Mouse (Mus musculus) monocyte, adult 5-6 weeks (primary cell): ENCODE results near the gene Ctnnbl1. TPM values are rescaled to one million over a fixed set of nuclear protein-coding genes. Genes with fewer than 3 reads are reported as not detected.

Experiments
- ATAC-seq: fragments of 153-309, 156-312 bp; replicated peaks from 2 replicates; pipeline ENCODE4 v1.8.0; 2017; ENCODE audit warnings: mild to moderate bottlenecking; ENCODE audit not compliant: low TSS enrichment, insufficient number of reproducible peaks, severe bottlenecking, poor library complexity, low FRiP score
- total RNA-seq: library from RNA; stranded (forward); fragments of 200-1000, 200-491, 200-594 nt; gene quantifications from 3 replicates; pipeline ENCODE4 v1.2.3, GENCODE M21; 2017

Gene Ctnnbl1
- total RNA-seq, 1 experiment from 2014 or later: 46.5 TPM

DNA sequence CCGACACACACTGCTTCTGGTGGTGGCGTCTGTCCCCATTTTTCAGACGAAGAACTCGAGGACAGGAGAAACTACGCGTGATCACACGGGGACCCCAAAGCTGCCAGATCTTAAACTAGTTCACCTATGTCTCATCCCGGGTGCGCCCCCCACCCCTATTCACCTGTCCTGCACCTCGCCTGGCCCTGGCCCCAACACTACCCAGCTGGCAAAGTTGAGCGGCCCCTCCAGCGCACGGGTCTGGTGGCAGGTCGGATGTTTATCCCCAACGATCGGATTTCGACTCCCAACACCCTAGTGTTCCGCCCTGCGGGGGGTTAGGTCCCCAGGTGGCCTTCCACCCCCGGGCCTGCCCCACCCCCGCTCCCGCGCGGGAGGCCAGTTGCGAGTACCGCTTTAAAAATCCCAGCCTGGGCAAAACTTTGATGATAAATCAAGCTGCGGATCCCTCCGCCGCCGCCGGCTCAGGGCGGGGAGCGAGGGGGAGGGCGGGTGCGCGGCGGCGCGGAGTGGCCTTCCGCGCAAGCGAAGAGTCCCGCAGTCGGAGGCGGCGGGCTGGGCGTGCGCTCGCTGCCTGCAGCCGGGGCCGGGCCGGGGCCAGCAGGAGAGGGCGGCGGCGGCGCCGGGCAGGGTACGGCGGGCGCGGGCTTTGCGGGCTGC is 177.0 kb downstream of the Ctnnbl1 start, which contains the start of gene Vstm2l:
Vstm2l (plus strand) TSS at position 549 of the 660 bp plus-strand sequence.
- no peak for ATAC-seq

DNA sequence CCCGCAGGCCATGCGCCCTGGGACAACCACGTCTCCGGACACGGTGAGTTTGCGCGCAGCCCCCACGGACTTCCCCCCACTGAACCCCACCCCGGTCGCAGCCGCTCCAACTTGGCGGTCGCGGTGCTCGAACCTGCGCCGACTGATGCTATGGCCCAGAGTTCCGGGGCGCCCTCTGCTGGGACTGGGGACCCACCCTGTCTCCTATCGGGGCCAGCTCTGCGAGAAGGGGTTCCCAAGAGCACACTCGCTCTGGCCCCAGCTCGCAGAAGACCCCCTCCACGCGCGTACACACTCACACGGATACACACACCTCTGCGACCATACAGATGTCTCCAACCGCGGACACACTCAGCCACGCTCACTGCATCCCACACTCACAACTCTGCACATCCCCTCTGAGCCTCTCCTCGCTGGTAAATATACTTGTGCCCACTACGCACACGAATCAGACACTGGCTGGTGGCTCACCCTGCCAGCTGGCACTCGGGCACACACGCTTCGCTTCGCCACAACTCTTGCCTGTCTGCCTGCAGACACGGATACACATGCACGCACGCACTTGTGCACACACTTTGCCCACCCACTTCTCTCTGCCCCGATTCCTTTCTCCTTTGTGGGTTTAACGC is 177.8 kb downstream of the Ctnnbl1 start:
- no peak for ATAC-seq

DNA sequence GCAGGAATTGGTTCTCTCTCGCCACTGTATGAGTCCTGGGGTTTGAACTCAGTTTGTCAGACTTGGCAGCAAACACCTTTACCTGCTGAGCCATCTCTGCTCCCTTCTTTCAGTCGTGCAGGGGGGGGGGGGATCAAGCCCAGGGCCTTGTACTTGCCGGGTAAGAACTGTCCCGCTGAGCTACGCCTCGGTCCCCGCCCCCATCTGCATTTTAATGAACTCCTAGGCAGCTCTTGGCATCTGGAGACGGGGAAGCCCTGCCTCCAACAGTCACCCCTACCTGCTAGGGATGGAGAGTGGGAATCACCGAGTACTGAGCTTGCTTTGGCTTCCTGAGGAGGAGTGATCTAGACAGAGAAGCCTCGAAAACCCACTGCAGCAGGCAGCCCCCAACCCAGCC is 181.3 kb downstream of the Ctnnbl1 start:
- no peak for ATAC-seq

DNA sequence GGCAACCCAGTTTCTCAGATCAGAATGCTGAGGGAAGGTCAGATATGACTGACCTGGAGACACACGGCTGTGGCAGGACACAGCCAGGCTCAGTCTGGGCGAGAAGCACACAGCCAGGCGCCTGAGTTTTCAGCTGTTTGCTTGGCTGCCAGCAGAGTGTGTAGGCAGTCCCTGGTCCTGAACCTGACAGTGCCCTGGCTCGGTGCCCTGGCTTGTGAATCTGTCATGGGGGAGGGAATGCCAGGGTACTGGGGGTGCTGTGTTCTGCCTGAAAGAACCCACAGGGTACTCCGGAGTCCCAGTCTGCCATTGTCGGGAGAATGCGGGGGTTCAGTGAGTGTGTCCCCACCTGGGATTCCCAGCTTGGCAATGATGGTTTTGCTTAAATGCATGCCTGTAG is 184.3 kb downstream of the Ctnnbl1 start:
- no peak for ATAC-seq

DNA sequence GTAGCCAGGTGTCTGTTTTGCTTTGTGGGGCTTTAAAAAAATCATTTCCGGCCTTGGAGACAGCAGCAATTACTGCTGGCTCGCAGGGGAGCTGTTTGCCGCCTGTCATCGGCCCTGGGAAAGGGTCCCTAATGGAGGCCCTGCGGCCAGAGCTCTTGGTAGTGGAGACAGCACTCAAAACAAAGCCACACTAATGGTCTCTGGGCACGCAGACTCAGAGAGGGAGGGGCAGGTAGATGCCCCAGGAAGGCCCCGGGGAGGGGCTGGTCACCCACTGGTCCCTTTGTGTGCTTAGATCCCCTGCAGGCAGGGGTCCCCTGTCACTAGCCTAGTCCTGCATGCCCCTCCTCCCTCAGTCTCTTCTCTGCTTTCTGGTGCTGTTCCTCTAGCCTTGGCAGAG is 186.2 kb downstream of the Ctnnbl1 start:
- no peak for ATAC-seq

DNA sequence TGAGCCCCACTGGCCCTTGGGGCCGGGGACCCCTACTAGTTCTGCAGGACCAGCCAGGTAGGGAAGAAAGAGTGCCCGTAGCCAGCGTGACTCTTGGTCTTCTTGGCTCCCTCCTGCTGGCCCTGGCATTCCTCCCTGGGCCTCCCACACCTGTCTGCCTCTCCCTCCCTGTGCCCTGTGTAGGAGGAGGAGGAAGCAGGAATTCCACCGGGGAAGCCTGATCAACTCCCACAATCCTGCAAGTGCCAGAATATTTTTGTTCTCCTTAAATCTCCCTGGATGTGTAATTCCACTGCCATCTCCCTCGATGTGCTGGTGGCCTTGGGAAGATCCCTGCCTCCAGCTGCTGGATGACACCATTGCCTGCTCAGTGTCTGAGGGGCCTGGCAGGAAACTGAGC is 187.3 kb downstream of the Ctnnbl1 start:
- ATAC-seq: no peak

DNA sequence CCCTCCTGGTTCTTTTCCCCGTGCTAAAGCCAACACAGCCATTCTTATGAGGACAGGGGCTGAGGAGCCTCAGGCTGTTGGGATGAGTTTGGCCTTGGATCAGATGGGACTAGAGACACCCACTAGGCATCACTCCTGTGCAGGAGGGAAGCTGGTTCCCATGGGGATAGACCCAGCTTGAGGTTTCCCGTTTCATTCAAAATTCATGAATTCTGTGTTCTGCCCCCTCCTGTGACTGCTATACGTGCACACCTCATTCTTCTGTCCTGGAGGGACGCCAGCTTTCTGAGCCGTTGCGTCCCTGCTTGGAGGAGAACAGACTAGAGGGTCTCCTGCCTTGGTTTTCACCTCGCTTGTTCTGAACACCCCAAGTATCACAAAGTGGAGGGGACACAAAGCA is 189.3 kb downstream of the Ctnnbl1 start:
- ATAC-seq: no peak

DNA sequence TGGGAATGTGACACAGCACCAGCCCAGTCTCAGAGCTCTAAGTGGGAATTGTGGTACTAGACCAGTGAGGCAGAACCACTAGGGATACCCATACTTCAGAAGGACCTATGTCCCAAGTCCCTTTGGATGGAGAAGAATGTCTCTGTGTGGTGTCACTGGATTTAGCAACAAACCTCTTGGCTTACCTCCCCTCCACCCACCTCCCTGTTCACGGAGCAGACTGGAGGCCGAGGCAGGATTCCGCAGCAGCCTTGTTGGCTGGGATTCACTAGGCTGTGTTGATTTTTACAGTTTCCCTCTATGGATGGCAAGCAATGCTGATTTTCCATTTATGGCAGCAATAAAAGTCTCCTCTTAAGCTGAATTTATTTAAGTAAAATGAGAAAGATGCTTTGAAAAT is 189.7 kb downstream of the Ctnnbl1 start:
- ATAC-seq: no peak

DNA sequence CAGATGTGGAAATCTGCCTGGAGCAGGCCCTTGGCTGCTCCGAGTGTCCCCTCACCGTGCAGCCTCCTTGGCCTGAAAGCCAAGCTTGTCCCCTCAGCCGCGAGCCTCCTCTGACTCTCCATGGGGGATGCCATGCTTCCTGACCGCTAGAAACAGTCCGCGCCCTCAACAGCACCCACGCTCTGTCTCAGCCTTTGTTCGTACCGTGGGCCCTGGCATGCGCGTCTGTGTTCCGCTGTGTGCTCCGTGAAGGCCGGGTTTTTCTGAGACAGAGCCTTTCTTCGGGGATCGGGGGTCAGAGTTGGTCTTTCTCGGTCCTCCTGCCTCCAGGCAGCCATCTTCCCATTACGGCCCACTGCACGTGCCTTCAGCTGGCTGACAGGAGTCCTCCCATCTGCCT is 190.2 kb downstream of the Ctnnbl1 start:
- ATAC-seq: no peak

DNA sequence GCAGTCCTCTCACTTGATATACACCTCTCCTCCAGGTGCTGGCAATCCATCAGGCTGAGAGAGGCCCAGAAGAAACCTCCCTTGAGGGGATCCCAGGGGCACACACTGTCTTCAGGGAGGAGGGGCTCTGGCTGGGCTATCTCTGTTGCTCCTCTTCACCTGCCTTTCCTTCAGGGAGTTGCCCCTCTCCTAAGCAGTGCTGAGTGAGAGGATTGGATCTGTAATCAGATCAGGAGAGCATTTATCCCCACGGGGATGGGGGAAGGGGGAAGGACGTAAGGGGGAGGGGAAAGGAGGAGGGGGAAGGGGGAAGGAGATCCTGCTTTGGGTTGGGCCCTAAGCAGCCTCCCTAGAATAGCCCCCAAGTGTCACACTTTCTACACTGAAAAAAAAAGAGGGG is 190.6 kb downstream of the Ctnnbl1 start:
- no peak for ATAC-seq

DNA sequence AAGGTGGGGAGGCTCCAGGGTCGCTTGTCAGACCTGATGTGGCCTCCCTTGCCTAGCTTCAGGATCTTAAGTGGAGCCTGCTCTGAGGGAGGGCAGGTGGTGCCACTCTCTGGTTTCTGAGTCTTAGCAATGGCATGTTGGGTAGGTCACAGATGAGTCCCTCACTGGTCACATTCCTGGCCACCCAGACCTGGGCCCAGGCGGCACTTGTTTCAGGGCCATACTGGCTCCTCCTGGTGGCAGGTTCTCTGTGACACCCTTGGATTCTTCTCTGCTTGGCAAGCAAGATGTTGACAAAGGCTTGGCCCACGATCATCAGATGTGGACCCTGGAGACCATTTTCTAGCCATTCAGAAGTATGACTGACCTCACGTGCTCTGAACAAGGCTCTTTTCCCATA is 195.5 kb downstream of the Ctnnbl1 start:
- no peak for ATAC-seq

DNA sequence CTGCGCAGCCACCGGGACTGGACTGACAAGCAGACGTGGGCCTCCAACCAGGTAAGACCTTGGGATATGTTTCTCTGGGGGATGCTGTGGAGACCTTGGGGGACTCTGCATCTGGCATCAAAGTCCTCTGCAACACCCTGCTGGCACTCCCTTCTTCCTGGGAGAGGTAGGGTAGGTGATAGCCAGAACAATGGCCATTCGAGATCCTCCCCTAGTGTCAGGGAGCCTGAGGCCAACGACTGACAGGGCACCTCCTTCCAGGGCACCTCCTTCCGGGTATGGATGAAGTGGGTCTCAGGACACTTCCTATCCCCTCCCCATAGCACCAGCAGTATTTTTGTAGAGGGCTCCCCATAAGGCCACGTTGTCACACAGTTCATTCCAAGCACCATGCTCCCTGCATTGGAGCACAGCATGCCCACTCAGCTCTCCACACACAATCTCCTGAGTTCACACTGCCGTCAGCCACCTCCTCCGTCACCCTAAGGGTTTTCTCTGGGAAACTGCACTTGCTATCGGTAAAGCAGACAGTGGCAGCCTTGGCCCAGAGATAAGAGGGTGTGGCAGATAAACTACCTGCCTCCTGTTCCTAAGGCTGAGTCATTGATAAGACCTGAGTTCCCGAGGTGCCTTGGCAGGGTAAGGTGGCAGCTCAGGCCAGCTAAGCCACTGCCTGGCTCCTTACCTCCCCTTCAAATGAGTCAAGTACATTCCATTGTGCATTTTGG is 198.4 kb downstream of the Ctnnbl1 start:
- no peak for ATAC-seq

DNA sequence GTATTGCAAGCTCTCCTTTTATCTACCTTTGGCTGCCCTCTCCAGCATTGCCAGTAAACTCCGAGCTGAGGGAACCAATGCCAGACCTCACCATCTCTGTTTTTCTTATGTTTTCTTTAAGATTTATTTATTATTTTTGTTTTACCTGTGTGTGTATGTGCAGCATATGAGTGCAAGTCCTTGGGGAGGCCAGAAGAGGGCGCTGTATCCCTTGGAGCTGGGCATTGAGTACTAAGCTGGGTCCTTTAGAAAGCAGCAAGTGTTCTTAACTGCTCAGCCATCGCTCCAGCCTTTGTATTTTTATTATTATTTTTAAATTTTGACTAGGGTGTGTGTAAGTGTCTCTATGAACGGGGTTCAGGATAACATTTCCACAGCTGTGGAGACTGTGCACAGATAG is 199.5 kb downstream of the Ctnnbl1 start:
- no peak for ATAC-seq

DNA sequence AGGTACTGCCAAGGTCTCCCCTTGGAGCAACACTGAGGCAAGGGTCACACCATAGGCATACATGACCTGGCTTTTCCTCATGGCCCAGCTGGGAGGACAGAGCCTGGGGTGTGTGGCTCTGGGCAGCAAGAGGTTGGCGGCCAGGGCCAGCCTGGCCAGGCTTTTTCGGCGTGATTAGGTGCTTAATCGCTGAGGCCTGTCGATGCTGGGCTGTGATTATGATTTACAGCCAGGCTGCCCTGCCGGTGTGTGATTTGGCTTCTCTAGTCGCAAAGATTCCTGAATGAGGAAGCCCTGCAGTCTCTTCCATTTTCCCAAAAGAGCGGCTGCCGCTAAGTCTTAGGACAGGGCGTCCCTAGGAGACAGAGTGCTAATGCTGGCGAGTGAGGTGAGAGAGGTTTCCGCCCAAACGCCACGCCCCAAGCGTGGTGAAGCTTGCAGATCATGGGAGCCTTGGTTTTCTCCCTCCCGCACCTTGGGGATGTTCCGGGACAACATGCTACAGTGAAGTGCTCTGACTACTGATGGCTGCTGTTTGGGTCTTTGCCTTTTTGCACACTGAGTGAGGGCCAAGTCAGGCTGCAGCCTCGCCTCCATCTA is 203.5 kb downstream of the Ctnnbl1 start:
- no peak for ATAC-seq

Other genes with a start within 250 kb of the Ctnnbl1 start
- gene Nnat, start 177.3 kb upstream of the Ctnnbl1 start, total RNA-seq: 0.85 to 2.6 TPM in 2 of 3 replicates, not detected in the other
- gene Blcap, start 166.1 kb upstream of the Ctnnbl1 start, total RNA-seq: 8.2 to 31.0 TPM (median 23.0 TPM) in 3 replicates
- not detected in 3 replicates for gene Vstm2l, start 177.3 kb downstream of the Ctnnbl1 start, total RNA-seq